Mouse (Mus musculus) embryo, embryonic 11 days (tissue): ENCODE results near the gene Cc2d1b.

Experiments
- DNase-seq: peaks from one replicate; pipeline ENCODE4 v3.0.0-alpha.2; 2015

Cc2d1b gene

DNA sequence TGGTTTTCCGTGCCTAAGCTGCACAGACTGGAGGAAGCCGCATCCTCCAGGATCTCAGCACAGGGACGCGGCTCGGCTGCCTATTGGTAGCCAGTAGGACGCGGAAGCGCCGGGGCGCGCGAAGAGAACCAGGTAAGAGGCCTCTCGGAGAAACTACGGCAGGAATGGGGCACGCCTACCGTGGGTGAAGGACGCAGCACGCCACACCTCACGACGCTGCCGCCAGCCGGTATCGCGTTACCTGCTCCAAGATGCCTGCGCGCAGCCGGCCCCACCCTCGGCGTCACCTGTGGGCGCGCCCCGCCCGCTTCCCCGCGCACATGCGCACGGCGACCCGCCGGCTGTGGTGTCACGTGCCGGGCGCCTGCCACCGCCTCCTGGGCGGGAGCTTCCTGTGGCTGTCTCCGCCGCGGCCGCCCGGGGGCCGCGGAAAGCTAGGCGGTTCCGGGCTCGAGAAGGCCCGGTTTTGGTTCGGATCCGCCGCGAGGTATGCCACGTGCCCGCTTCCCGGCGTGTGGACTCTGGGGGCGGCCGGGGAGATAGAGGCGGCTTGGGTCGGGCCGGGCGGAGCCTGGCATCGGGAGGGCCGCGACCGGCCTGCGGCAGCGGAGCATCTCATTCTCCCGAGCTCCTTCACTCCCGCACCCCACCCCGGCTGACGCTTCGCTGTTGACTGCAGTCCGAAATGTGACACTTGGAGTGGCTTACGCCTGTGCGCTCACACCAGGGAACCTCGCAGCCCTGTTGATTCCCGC, at the start of gene Cc2d1b:
TSS of gene Cc2d1b (plus strand) at position 354 of the 755 bp plus-strand sequence.
- DNase-seq: peak; percentile 94

DNA sequence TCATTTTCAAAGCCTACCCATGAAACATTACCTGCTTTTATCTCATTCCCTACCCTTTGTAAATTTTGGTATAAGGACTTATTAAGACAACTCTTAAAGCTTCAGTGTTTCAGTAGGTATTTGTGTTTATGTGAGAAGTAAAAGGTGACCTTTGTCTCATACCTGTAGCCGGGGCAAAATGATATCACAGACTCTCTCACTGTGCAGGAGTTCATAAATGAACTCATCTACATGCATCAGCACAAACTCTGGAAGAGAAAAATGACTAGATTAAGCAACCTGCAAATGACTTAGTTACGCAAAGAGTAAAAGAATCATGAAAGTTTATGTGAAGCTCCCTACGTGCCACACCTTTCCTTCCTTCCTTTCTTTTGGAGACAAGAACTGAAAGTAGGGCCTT, 47.1 kb upstream of the Cc2d1b start:
- DNase-seq: no peak

DNA sequence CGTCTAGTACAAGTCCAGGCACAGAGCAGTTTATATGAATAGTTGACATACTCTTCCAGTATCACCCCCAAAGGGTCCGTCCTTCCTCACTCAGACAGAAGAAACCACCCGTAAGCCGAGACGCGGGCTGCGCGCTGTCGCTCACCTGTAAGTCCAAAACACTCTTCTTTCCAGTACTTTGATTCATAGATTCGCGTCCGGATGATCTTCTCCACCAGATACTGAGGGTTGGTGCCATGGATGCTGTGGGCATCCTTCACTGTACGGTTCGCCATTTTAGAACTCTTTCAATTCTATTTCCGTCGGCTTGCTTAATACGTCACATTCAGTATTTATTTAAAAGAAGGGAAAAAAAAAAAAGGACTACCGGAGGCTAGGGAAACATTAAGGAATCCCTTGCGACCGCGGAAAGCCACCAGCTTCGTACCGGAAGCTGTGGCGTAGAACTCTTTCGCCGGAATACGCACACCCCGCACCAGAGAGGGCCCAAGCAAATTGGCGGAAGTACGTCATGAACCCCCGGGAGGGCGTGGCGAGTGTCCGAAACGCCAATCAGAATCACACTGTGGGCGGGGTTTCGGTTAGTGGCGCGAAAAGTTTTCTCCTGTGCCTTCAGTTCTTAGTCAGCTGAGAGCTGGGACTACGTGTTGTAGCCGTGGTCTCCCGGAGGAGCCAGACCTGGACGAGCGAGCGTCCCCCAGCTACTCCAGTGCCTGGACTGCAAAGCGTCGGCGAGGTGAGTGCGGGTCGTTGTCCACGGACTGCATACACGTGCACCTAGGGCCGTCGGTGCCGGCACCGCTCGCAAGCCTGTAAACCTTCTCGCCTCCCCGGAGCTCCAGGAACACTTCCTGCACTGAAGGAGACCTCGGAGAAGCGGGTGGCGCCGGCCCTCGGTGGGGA, 40.6 kb upstream of the Cc2d1b start, which contains the start of the genes Prpf38a and Orc1:
TSS of gene Prpf38a (minus strand) at position 497 of the 903 bp plus-strand sequence.
TSS of gene Orc1 (plus strand) at position 584 of the 903 bp plus-strand sequence.
- DNase-seq: peak; percentile 99

GRCm38 (mm10) chr4:108579743-108580411, 39.9 kb upstream of the Cc2d1b start:
- DNase-seq: peak; percentile 5

- no peak for DNase-seq
These were observed 26.4 kb upstream of the Cc2d1b start for GRCm38 (mm10) chr4:108593376-108593775.

GRCm38 (mm10) chr4:108595785-108596184, 24.0 kb upstream of the Cc2d1b start:
- no peak for DNase-seq

GRCm38 (mm10) chr4:108598306-108598705, 21.4 kb upstream of the Cc2d1b start:
- no peak for DNase-seq

- DNase-seq: no peak
These were observed 17.9 kb upstream of the Cc2d1b start for GRCm38 (mm10) chr4:108601870-108602269.

DNA sequence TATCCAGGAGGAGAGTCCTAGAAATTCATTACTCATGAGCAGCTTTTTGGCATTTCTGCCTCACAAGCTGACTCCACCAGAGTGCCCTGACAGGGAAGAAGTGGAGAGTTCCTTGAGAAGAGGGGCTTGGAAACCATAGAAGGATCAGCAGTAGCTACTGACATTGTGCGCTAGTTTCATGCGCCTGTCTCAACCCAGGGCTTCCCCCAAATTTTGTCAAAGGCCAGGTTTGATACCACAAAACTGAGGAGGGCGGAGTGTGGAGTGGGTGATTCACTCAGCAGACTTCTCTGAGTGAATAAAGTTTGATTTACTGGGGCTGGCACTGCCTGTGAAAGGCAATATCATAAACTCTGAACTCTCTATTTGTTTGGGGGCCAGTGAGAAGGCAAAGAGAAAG, 11.1 kb upstream of the Cc2d1b start:
- DNase-seq: no peak

DNA sequence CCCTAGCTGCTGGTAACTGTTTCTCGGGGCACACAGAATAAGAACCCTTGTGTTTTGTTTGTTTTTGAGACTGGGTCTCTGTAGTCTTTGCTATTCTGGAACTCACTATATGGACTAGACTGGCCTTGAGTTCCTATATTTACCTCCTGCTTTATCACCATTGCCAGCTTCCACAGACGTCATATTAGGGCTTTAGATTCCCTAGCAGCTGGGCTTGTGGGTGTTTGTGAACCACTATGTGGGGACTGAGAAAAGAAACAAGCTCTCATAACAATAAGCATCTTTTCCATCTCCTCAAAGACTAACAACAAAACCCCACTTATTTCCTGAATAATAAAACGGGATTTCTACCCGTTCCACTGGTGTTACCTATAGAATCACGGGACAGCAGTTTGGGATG, 8.8 kb upstream of the Cc2d1b start:
- no peak for DNase-seq

DNA sequence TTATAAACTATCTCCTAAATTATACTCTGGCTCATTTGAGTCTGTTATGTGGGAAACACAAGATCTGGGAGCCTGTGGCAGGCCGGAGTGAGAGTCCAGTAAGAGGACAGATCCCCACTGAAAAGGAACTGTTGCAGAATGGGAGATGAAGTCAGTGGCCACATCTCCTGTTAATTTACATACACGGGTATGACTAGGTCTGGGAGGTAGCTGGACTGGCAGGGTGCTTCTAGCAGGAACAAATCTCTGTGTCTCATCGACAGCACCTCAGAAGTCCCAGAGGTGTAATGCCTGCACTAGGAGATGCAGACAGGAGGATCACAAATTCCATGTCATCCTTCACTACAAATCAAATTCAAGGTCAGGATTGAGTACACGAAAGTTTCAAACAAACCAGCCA, 1.2 kb upstream of the Cc2d1b start:
- no peak for DNase-seq

GRCm38 (mm10) chr4:108619165-108619564, 575 bp upstream of the Cc2d1b start:
- DNase-seq: peak; percentile 55

DNA sequence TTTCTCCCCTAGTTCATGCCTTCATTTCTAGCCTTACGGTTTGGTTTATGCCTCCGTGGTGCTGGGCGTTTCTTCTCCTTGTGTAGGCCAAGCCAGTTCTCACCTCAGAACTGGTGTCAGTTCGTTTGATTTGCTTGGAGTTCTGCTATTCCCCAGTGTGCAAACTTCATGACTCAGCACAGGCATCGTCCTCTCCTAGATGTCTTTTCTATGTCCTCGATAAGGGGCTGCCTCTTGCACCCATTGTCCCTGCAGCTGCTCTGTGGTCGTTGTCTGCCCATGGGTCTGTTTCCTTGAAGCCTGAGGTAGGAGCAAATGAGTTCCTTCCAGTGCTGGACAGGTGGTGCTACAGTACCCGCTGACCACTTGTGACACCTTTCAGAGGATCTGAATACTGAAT, 796 bp downstream of the Cc2d1b start:
- DNase-seq: no peak

- DNase-seq: no peak
These were observed 1.8 kb downstream of the Cc2d1b start for GRCm38 (mm10) chr4:108621504-108621903.

GRCm38 (mm10) chr4:108627066-108627465, 7.3 kb downstream of the Cc2d1b start:
- DNase-seq: no peak

DNA sequence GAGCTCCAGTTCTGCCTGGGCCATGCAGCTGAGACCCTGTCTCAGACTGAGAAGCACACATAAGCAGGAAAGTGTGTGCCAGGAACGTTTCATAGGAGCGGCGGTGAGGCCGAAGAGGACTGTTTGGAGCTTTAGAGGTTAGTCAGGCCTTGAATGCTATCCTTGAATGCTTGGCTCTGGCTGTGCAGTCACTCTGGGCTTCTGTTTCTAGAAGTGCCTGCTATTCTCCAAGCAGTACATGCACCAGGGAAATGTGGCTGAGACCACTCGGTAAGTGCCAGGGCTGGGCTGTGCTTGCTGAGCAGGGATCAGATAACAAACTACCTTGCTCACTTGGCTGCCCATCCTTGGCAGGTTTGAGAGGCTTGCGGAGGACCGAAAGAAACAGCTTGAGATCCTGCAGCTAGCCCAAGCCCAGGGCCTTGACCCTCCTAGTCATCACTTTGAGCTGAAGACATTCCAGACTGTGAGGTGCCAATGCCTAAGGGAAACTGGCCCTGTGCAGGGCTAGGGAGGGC, 9.7 kb downstream of the Cc2d1b start:
- no peak for DNase-seq

GRCm38 (mm10) chr4:108630096-108630495, 10.4 kb downstream of the Cc2d1b start:
- DNase-seq: no peak

DNA sequence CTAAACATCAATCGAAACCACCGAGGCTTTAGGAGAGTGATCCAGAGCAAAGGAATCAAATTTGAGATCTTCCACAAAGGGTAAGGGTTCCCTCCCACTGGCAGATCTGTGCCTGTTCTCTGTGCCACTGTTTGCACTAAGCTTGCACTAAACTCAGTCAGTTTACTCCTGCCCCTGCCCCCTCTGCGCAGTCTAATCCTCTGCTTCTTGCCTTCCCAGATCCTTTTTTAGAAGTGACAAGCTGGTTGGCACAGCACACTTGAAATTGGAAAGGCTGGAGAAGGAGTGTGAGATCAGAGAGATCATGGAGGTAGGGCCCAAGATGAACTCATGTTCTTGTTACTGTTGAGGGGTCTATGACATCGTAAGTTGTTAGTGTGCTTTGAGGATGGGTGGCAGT, 11.9 kb downstream of the Cc2d1b start:
- no peak for DNase-seq

GRCm38 (mm10) chr4:108633703-108634102, 14.0 kb downstream of the Cc2d1b start:
- DNase-seq: no peak

DNA sequence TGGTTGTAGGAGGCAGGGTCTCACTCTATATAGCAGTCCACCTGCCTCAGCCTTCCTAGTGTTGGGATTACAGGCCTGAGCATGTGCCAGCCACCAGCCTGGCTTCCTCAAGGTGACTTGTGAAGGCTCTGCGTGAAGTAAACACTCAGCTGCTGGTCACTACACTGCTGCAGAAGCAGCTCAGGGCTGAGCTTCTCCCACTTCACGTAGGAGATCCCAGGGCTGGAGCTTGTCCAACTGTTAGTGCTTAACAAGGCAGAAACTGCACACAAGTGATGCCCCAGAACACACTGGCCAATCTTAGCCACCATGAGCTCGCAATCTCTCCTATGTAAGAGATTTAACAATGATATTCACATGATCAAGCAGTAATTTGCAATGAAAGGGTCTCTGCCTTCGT, 15.0 kb downstream of the Cc2d1b start:
- no peak for DNase-seq

DNA sequence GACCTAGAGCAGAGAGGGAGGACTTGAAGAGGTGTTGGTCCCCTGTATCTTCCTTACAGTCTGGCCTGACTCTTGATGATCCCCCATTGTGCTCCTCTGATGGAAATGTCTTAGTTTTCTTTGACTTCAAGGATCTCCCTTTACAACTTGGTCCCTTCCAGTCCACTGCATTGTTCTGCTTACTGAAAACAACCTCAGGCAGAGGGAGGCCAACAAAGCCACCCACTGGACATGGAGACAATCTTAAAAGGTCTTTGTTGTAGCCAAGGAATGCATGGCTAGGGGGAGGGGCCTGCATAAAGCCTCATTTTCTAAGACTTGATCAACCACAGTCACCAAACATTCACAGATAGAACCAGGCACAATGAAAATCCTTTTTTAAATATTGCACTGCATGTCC, 15.4 kb downstream of the Cc2d1b start:
- DNase-seq: peak; percentile 4

DNA sequence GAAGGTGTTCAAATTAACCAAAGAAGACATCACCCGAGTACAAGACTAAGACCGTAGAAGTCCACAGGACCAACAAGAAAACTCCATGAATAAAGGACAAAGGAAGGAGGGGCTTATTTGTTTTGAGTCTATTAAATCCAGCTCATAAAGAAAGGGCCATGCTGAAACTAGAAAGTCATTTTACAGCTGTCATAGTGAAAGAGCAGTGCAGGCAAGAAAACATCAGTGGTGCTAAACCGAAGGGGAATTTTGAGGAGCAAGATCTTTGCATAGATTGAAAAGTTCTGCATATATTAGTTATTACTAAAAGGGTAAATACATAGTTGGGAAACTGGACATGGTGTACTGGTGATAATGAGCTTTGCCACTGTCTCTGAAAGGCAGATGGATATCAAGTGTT, 18.0 kb downstream of the Cc2d1b start:
- DNase-seq: no peak

DNA sequence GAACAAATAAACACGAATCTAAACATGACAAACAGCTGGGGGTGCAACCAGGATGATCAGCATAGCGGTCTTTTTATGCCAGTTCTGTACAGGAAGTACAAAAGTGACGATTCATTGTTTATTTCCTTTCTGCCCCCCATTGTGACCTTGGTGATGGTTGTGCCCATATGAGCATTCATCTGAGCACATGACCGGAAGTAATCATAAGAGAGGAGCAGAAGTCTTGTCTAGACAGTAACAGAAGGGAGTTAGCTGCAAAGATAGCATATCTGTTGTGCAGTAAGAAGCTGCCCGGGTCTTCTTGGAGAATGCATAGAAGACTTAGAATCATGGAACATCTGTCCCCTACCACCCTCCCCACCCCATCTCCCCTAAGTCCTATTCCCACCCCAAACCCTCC, 19.0 kb downstream of the Cc2d1b start:
- no peak for DNase-seq
